Mouse (Mus musculus): ENCODE measurements around the gene Iqcc. TPM values are rescaled to one million over a fixed set of nuclear protein-coding genes. Genes with fewer than 3 reads are reported as not detected.

Gene Iqcc
- polyA plus RNA-seq, 1 experiment = 28.3 TPM

GRCm38 (mm10) chr4:129630944-129631343, 12.0 kb upstream of the Iqcc start:
- peaks cover 43% of the 10 kb centered on the region for H3K36me3 ChIP-seq (ENCODE audit: control insufficient read depth, insufficient read depth, low read length)
- DNase-seq (ENCODE audit: low read depth in 1 of 2, low spot score in 2 of 2) = no peak
- TF ChIP-seq CTCF (IDR thresholded peaks at IDR 0.05; ENCODE audit: extremely low read depth, insufficient read depth, insufficient read length, insufficient replicate concordance) (no peak), POLR2A (IDR thresholded peaks at IDR 0.05; ENCODE audit: low read depth, low read length) (no peak)

GRCm38 (mm10) chr4:129626035-129626434, 7.1 kb upstream of the Iqcc start:
- no peak overlapping the region for H3K27ac ChIP-seq (ENCODE audit: insufficient read depth, low read length)
- H3K4me1 ChIP-seq (ENCODE audit: control insufficient read depth, insufficient read depth, insufficient read length) = peaks cover 10% of the 10 kb centered on the region; the same call in 1 of the 2 replicates
- DNase-seq (ENCODE audit: low read depth in 1 of 2, low spot score in 2 of 2) = no peak
- TF ChIP-seq CTCF (IDR thresholded peaks at IDR 0.05; ENCODE audit: extremely low read depth, insufficient read depth, insufficient read length, insufficient replicate concordance) (no peak), POLR2A (IDR thresholded peaks at IDR 0.05; ENCODE audit: low read depth, low read length) (no peak)
- peaks cover 21% of the 10 kb centered on the region for H3K36me3 ChIP-seq (ENCODE audit: control insufficient read depth, insufficient read depth, low read length)
- no peaks in the 10 kb centered on the region for H3K27me3 ChIP-seq (ENCODE audit: control insufficient read depth, insufficient read depth, low read length)
- 86% methylated on average over 6 of the region's 6 CpGs for WGBS
- H3K4me3 ChIP-seq (ENCODE audit: extremely low read depth, insufficient read depth, insufficient read length) = no peak overlapping the region

More at GRCm38 (mm10) chr4:129630944-129631343, 12.0 kb upstream of the Iqcc start:
- no peaks in the 10 kb centered on the region for H3K4me1 ChIP-seq (ENCODE audit: control insufficient read depth, insufficient read depth, insufficient read length)
- no peak overlapping the region for H3K27ac ChIP-seq (ENCODE audit: insufficient read depth, low read length)
- no peaks in the 10 kb centered on the region for H3K27me3 ChIP-seq (ENCODE audit: control insufficient read depth, insufficient read depth, low read length)
- 87% methylated on average over 4 of the region's 4 CpGs for WGBS
- H3K4me3 ChIP-seq (ENCODE audit: extremely low read depth, insufficient read depth, insufficient read length) = no peak overlapping the region

- Histone ChIP-seq H3K4me1 (ENCODE audit: control insufficient read depth, insufficient read depth, insufficient read length) (peaks cover 10% of the 10 kb centered on the region; the same call in 1 of the 2 replicates), H3K27ac (ENCODE audit: insufficient read depth, low read length) (peak overlapping the region; percentile 65; the same call in 1 of the 2 replicates), H3K27me3 (ENCODE audit: control insufficient read depth, insufficient read depth, low read length) (no peaks in the 10 kb centered on the region), H3K4me3 (ENCODE audit: extremely low read depth, insufficient read depth, insufficient read length) (no peak overlapping the region), H3K36me3 (ENCODE audit: control insufficient read depth, insufficient read depth, low read length) (peaks cover 17% of the 10 kb centered on the region)
- TF ChIP-seq CTCF (IDR thresholded peaks at IDR 0.05; ENCODE audit: extremely low read depth, insufficient read depth, insufficient read length, insufficient replicate concordance) (no peak), POLR2A (IDR thresholded peaks at IDR 0.05; ENCODE audit: low read depth, low read length) (no peak)
- WGBS = 50% methylated on average over 4 of the region's 4 CpGs
- DNase-seq (ENCODE audit: low read depth in 1 of 2, low spot score in 2 of 2) = no peak
Observed at GRCm38 (mm10) chr4:129625496-129625895, 6.6 kb upstream of the Iqcc start.

DNA sequence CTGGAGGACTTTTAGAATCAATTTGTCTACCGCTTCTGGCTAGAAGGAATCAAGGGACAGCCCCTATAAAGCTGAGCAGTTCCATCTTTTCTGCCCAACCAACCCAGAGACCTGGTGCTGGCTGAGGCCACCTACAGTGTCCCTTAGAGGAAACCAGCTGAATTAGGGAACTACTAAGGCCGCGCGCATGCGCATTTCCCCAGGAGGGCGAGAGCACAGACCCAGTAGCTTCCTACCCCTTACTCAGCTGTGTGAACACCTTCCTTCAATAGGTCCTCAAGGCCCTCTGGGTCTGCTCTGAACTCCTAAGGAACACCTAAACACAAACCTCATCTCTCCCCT, 6.1 kb upstream of the Iqcc start:
- TF ChIP-seq POLR2A (IDR thresholded peaks at IDR 0.05; ENCODE audit: low read depth, low read length) (0 out of 2 replicates have a peak, but pooled peaks have one; percentile 17), CTCF (IDR thresholded peaks at IDR 0.05; ENCODE audit: extremely low read depth, insufficient read depth, insufficient read length, insufficient replicate concordance) (no peak)
- Histone ChIP-seq H3K36me3 (ENCODE audit: control insufficient read depth, insufficient read depth, low read length) (peaks cover 17% of the 10 kb centered on the region), H3K27me3 (ENCODE audit: control insufficient read depth, insufficient read depth, low read length) (no peaks in the 10 kb centered on the region), H3K4me1 (ENCODE audit: control insufficient read depth, insufficient read depth, insufficient read length) (peaks cover 10% of the 10 kb centered on the region; the same call in 1 of the 2 replicates), H3K4me3 (ENCODE audit: extremely low read depth, insufficient read depth, insufficient read length) (peak overlapping the region; percentile 39; the same call in 1 of the 2 replicates), H3K27ac (ENCODE audit: insufficient read depth, low read length) (peak overlapping the region; percentile 65)
- peak; percentile 61 to 78 for DNase-seq (ENCODE audit: low read depth in 1 of 2, low spot score in 2 of 2)
- WGBS = 0% methylated on average over 6 of the region's 6 CpGs

DNA sequence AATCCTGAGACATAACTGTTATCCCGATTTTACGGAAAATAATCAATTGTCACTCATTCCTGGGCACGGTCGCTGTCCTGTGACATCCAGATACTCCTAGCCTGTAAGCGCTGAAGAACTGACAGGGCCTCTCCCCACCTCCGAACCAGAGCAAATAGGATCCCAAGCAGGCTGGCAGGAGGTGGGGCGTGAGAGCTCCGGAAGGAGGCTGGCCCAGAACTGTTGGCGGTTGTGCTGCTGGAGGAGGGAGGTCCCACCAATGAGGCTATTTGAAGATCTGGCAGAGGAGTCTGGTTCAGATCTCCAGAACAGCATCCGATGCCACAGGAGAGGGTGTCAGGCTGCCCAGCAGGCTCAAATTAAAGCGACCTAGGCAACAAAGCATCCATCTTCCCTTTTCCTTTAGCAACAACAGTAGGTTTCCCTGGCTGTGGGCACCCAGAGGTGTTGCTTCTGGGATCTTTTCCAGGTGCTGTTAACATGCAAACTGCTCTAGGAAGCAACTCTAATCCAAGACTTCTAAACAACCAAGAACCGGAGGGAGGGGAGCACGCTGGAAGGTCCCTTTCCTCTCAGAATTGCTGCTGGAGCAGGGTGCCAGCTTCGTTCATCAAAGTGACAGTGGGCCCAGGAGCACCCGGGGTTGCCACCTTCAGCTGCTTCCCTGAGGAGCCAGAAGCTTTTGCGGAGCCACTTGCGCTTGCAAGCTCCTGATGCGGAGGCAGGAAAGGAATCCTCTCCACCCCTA, 5.6 kb upstream of the Iqcc start:
- WGBS = under 1% methylated on average over 18 of the region's 18 CpGs
- peak overlapping the region; percentile 85 for H3K4me3 ChIP-seq (ENCODE audit: extremely low read depth, insufficient read depth, insufficient read length)
- DNase-seq (ENCODE audit: low read depth in 1 of 2, low spot score in 2 of 2) = peak; percentile 74 to 83
- H3K27me3 ChIP-seq (ENCODE audit: control insufficient read depth, insufficient read depth, low read length) = no peaks in the 10 kb centered on the region
- TF ChIP-seq CTCF (IDR thresholded peaks at IDR 0.05; ENCODE audit: extremely low read depth, insufficient read depth, insufficient read length, insufficient replicate concordance) = no peak
- TF ChIP-seq POLR2A (IDR thresholded peaks at IDR 0.05; ENCODE audit: low read depth, low read length) = no peak; the same call in 1 of the 2 replicates
- H3K27ac ChIP-seq (ENCODE audit: insufficient read depth, low read length) = peak overlapping the region; percentile 77
- H3K36me3 ChIP-seq (ENCODE audit: control insufficient read depth, insufficient read depth, low read length) = peaks cover 15% of the 10 kb centered on the region
- peaks cover 10% of the 10 kb centered on the region; the same call in 1 of the 2 replicates for H3K4me1 ChIP-seq (ENCODE audit: control insufficient read depth, insufficient read depth, insufficient read length)

GRCm38 (mm10) chr4:129623681-129624091, 4.8 kb upstream of the Iqcc start, which contains the start of gene Ccdc28b:
Ccdc28b (minus strand) TSS chr4:129623947.
- H3K36me3 ChIP-seq (ENCODE audit: control insufficient read depth, insufficient read depth, low read length) = peaks cover 7% of the 10 kb centered on the region
- peak within 1 kb of the TSS; percentile 77 for H3K27ac ChIP-seq (ENCODE audit: insufficient read depth, low read length)
- 0% methylated on average over 10 of the region's 10 CpGs for WGBS
- TF ChIP-seq POLR2A (IDR thresholded peaks at IDR 0.05; ENCODE audit: low read depth, low read length) (no peak), CTCF (IDR thresholded peaks at IDR 0.05; ENCODE audit: extremely low read depth, insufficient read depth, insufficient read length, insufficient replicate concordance) (no peak)
- peak within 1 kb of the TSS; percentile 85 for H3K4me3 ChIP-seq (ENCODE audit: extremely low read depth, insufficient read depth, insufficient read length)
- DNase-seq (ENCODE audit: low read depth in 1 of 2, low spot score in 2 of 2) = peak in 1 of 2 experiments; percentile 9
- H3K4me1 ChIP-seq (ENCODE audit: control insufficient read depth, insufficient read depth, insufficient read length) = peaks cover 10% of the 10 kb centered on the region; the same call in 1 of the 2 replicates
- H3K27me3 ChIP-seq (ENCODE audit: control insufficient read depth, insufficient read depth, low read length) = no peaks in the 10 kb centered on the region

All from spleen, adult 2 months (tissue).